Mouse (Mus musculus) stomach, postnatal 0 days (tissue): ENCODE data around the gene Hoxc5.

ENCODE experiments used
- CTCF ChIP-seq: IDR thresholded peaks from 2 replicates; pipeline ENCODE4 v1.5.1; 2016; ENCODE audit warnings: antibody characterized with exemption, low read depth, mild to moderate bottlenecking, moderate library complexity
- EP300 ChIP-seq: optimal IDR thresholded peaks from 2 replicates; pipeline ENCODE3; 2016; ENCODE audit warnings: antibody characterized with exemption

DNA sequence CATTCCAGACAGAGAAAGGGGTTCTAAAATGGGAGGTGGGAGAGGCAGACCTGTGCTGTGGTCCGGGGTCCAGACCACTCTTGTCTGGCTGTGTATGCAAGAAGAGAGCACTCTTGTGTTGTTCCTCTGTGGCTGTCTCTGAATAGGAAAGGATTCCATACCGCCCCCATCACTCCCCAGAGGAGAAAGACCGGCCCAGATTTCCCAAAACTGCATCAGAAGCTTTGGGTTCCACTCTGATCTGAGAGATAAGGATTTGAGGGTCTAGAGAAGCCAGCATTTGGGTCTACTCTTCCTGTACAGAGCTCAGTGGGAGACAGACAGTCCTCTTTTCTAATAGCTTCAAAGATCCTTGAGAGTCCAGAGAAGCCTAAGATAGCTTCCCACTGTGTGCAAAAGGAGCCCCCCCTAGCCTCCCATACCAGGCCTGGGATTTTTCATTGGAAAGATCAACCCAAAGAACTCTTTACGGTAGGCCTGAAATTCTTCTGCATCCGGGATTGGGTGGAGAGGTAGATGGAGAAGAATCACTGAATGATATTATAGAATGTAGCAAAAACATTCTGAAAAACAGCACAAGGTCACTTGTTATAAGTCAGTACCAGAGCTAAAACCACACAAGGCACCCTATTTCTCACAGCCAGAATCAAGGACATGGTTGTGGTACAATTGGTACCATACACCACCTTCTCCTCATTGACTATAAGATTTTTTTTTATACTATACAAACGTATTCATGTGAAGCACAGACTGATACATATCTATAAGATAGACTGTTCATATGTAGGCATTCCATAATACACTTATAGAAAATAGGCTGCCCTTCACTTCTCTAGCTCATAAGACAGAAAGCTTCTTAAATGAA lies 44.4 kb upstream of the Hoxc5 start:
- TF ChIP-seq CTCF (no peak), EP300 (no peak)
